In genomic region chr11:120437152-120437856, GRCm38 (mm10) we compare ENCODE assay signal across 8 mouse cellular contexts. TPM values are rescaled to one million over a fixed set of nuclear protein-coding genes. Genes with fewer than 3 reads are reported as not detected.
DNase-seq lines count a peak whose midpoint lies in the region; ATAC-seq lines count a peak whose summit lies in the region.

TSS of gene Nploc4 (minus strand) at chr11:120437708.

- peaks cover 7% of the 10 kb centered on the region for H3K4me1 ChIP-seq in hindbrain, embryonic 11.5 days (replicated peaks; ENCODE audit: control insufficient read depth, insufficient read depth, low read length)
- H3K4me1 ChIP-seq in lung, embryonic 16.5 days (replicated peaks; ENCODE audit: control insufficient read depth, insufficient read depth, low read length) = peaks cover 9% of the 10 kb centered on the region

- peak; percentile 87 for ATAC-seq in hindbrain, embryonic 11.5 days (ENCODE audit: low FRiP score)
- peak; percentile 94 for ATAC-seq in lung, embryonic 16.5 days (ENCODE audit: low read depth)

- H3K9me3 ChIP-seq in hindbrain, embryonic 11.5 days (ENCODE audit: control insufficient read depth, low read length) = no peaks in the 10 kb centered on the region
- H3K9me3 ChIP-seq in lung, embryonic 16.5 days (ENCODE audit: control insufficient read depth, low read length) = no peaks in the 10 kb centered on the region

- peaks cover 4% of the 10 kb centered on the region; the same call in 1 of the 2 replicates for H3K36me3 ChIP-seq in hindbrain, embryonic 11.5 days (ENCODE audit: control insufficient read depth, insufficient read depth, low read length)
- H3K36me3 ChIP-seq in lung, embryonic 16.5 days (ENCODE audit: control insufficient read depth, insufficient read depth, low read length) = peaks cover 10% of the 10 kb centered on the region

- peak within 1 kb of the TSS; percentile 94 for H3K4me3 ChIP-seq in hindbrain, embryonic 11.5 days (ENCODE audit: low read depth, low read length)
- H3K4me3 ChIP-seq in lung, embryonic 16.5 days (ENCODE audit: low read length) = peak within 1 kb of the TSS; percentile 96

- under 1% methylated on average over 74 of the region's 77 CpGs for WGBS in hindbrain, embryonic 11.5 days
- under 1% methylated on average over 71 of the region's 77 CpGs for WGBS in lung, embryonic 16.5 days

- peak within 1 kb of the TSS; percentile 98 for H3K9ac ChIP-seq in hindbrain, embryonic 11.5 days (ENCODE audit: low read depth, low read length)
- peak within 1 kb of the TSS; percentile 99 for H3K9ac ChIP-seq in lung, embryonic 16.5 days (ENCODE audit: low read length)

- H3K27ac ChIP-seq in hindbrain, embryonic 11.5 days (ENCODE audit: low read depth, low read length) = peak within 1 kb of the TSS; percentile 63
- H3K27ac ChIP-seq in lung, embryonic 16.5 days (ENCODE audit: low read length) = peak within 1 kb of the TSS; percentile 80

- peak within 1 kb of the TSS; percentile 90 for H3K4me2 ChIP-seq in hindbrain, embryonic 11.5 days (replicated peaks; ENCODE audit: low read depth, low read length)
- H3K4me2 ChIP-seq in lung, embryonic 16.5 days (ENCODE audit: low read depth, low read length) = peak within 1 kb of the TSS; percentile 89

- peak; percentile 93 for DNase-seq in NIH3T3 (ENCODE audit: low read depth)
- peak; percentile 93 to 95 for DNase-seq in cerebellum, postnatal 10 days
- peak; percentile 62 to 85 for DNase-seq in frontal cortex, postnatal 10 days (ENCODE audit: low spot score in 2 of 2)
- peak; percentile 95 for DNase-seq in hindbrain, embryonic 11.5 days (ENCODE audit: low spot score)
- DNase-seq in layer of hippocampus, adult 9-11 months = peak; percentile 73
- DNase-seq in ovary, adult 18-20 months (ENCODE audit: low spot score) = peak; percentile 75
- DNase-seq in thymus, postnatal 0 days (ENCODE audit: low spot score) = peak; percentile 86

- H3K27me3 ChIP-seq in hindbrain, embryonic 11.5 days (ENCODE audit: control insufficient read depth, insufficient read depth, low read length) = no peaks in the 10 kb centered on the region
- no peaks in the 10 kb centered on the region; the same call in 1 of the 2 replicates for H3K27me3 ChIP-seq in lung, embryonic 16.5 days (ENCODE audit: control insufficient read depth, insufficient read depth, low read depth, low read length)

RNA-seq across cellular contexts. Expression of gene Nploc4, which starts in this region (rescaled TPM):
- 37.5 and 40.3 TPM in 2 replicates for polyA plus RNA-seq in hindbrain, embryonic 11.5 days (2014; fragmentation: Nextera tagmentation; extraction: Ambion mirVana)
- polyA plus RNA-seq in lung, embryonic 16.5 days (2015; fragmentation: Nextera tagmentation; extraction: Ambion mirVana) = 25.9 and 28.2 TPM in 2 replicates
- 24.8 and 29.3 TPM in 2 replicates for polyA plus RNA-seq in thymus, postnatal 0 days (2015; fragmentation: Nextera tagmentation; extraction: Ambion mirVana)

Comparison
In these comparisons a context has a peak if more than half of its experiments do, and no peak if none do; other contexts are left out.
1. Peak in every context shown above with its lines: DNase-seq, ATAC-seq, H3K4me3 ChIP-seq and H3K27ac ChIP-seq.